Mouse (Mus musculus) fat pad, adult 2 months (tissue): ENCODE measurements around the gene Ppp1r35.

Experiments
- DNase-seq: peaks from one replicate; pipeline ENCODE4 v3.0.0-alpha.2; 2011; ENCODE audit warnings: low read depth, low spot score; ENCODE audit errors: extremely low read depth

Gene Ppp1r35

DNA sequence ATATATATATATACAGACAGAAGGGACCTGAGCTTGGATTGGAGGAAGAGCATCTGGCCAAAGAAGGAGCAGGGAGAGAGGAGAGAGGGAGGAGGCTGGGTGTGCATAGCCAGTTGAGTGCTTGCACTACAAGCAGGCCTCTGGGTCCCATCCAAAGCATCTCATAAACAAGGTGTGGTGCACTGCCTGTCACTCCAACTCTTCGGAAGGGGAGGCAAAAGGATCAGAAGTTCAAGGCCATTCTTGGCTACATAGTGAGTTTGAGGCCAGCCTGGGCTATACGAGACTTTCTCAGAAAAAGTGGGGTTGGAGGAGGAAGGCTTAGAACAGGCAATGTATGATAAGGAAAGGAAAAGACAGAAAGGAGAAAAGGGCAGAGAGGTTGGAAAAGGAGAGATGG lies 47.3 kb downstream of the Ppp1r35 start:
- DNase-seq = no peak

- DNase-seq = no peak
These were observed 47.8 kb downstream of the Ppp1r35 start for GRCm38 (mm10) chr5:137826421-137826820.

- DNase-seq = no peak
These were observed 50.0 kb downstream of the Ppp1r35 start for GRCm38 (mm10) chr5:137828694-137829093.
